Mouse (Mus musculus): ENCODE results near the gene Tns1.

GRCm38 (mm10) chr1:74130883-74131659 lies 6.8 kb upstream of the Tns1 start:
- TF ChIP-seq CTCF (conservative IDR thresholded peaks at IDR 0.05; ENCODE audit: insufficient read depth, insufficient read length, low read depth, low read length) (no peak; the same call in 1 of the 2 replicates), POLR2A (IDR thresholded peaks at IDR 0.05; ENCODE audit: low read depth, low read length) (no peak)
